Mouse (Mus musculus): Measurements from ENCODE around the gene Ino80e. TPM values are rescaled to one million over a fixed set of nuclear protein-coding genes. Genes with fewer than 3 reads are reported as not detected.
A peak's percentile ranks its signal among the peaks of the same experiment; 100 is the strongest.

The Ino80e gene
- polyA plus RNA-seq, 1 experiment = not detected

DNA sequence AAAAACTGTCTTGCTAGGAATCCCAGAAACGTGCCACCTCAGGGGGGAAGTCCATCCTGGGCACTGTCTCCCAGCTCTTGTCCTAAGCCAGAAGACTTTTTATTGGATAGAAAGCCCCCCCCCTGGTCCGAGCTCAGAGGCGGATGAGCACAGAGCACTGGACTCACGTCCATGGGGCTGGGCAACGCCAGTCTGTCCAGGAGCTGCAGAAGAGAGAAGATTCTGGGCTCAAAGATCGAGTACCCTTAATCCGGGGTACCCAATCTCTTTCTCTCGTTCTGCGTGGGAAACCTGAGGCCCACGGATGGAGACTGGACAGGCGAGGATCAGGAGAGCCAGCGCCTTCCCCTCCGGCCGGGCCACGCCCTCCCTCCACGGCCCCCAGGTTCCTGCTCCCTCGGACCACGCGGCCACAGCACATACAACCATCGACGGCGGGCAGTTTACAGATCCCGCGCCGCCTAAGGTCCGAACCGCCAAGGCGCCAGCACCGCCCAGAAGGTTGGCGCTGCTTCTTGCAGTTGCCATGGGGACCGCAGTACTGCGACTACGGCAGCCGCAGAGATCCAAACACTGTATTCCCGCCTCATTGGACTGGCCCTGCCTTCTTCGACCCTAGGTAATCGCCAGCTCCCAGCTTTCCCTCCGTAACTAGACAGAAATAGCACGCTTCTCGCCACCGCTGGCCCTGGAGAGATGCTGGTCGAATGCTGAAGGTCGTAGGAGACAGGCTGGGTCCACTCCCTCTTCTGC lies 53.3 kb downstream of the Ino80e start:
- Histone ChIP-seq H3K27ac (ENCODE audit: insufficient read depth, low read depth, low read length) (peak overlapping the region; percentile 53), H3K4me1 (ENCODE audit: control insufficient read depth, insufficient read depth, low read length) (peaks cover 14% of the 10 kb centered on the region), H3K4me3 (ENCODE audit: insufficient read depth, low read depth, low read length) (peak overlapping the region; percentile 82)
- WGBS = under 1% methylated on average over 43 of the region's 43 CpGs
- TF ChIP-seq CTCF (IDR thresholded peaks at IDR 0.05; ENCODE audit: insufficient read depth, low read depth, low read length) (no peak), POLR2A (IDR thresholded peaks at IDR 0.05; ENCODE audit: insufficient read depth, low read depth, low read length) (peak; percentile 44; the same call in 1 of the 2 replicates)

DNA sequence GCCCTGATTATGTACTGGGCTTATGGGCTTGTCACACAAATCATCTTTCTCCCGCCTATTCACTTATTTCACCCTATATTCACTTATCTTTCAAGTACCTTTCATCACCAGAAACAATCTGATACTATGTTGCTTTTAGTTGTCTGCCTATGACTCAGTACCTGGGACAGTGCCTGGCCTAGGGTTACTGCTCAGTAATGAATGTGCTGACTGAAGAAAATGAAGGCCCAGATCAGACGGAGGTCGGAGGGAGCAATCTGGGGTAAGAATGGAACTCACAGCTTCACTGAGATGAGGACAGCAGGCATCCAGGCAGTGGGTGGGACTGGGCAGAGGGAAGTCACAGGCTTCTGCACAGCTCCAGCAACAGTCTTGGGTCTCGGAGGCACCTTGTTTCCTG lies 54.8 kb downstream of the Ino80e start:
- Histone ChIP-seq H3K4me3 (ENCODE audit: insufficient read depth, low read depth, low read length) (no peak overlapping the region), H3K4me1 (ENCODE audit: control insufficient read depth, insufficient read depth, low read length) (peaks cover 14% of the 10 kb centered on the region), H3K27ac (ENCODE audit: insufficient read depth, low read depth, low read length) (no peak overlapping the region)
- 71% methylated on average over 4 of the region's 4 CpGs for WGBS
- TF ChIP-seq POLR2A (IDR thresholded peaks at IDR 0.05; ENCODE audit: insufficient read depth, low read depth, low read length) (no peak), CTCF (IDR thresholded peaks at IDR 0.05; ENCODE audit: insufficient read depth, low read depth, low read length) (no peak)

DNA sequence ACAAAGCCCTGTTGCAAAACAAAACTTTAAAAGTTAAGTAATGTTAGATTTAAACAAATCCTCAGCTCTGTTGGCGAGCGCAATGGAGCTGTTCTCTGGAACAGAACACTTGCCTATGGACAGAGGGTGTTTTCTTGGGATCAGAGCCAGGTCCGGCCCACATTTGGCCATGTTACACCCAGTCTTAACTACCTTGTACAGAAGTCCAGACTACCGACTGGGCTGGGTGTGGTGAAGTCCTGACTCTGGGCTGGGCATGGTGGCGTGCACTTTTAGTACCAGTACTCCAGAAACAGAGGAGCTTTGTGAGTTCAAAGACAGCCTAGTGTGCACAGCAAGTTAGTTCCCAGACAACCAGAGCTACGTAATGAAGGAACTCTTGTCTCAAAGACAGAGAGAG lies 55.2 kb downstream of the Ino80e start:
- no peak overlapping the region for H3K4me3 ChIP-seq (ENCODE audit: insufficient read depth, low read depth, low read length)
- WGBS = 74% methylated on average over 6 of the region's 6 CpGs
- TF ChIP-seq CTCF (IDR thresholded peaks at IDR 0.05; ENCODE audit: insufficient read depth, low read depth, low read length) (no peak), POLR2A (IDR thresholded peaks at IDR 0.05; ENCODE audit: insufficient read depth, low read depth, low read length) (no peak)
- H3K27ac ChIP-seq (ENCODE audit: insufficient read depth, low read depth, low read length) = no peak overlapping the region
- H3K4me1 ChIP-seq (ENCODE audit: control insufficient read depth, insufficient read depth, low read length) = peaks cover 14% of the 10 kb centered on the region

DNA sequence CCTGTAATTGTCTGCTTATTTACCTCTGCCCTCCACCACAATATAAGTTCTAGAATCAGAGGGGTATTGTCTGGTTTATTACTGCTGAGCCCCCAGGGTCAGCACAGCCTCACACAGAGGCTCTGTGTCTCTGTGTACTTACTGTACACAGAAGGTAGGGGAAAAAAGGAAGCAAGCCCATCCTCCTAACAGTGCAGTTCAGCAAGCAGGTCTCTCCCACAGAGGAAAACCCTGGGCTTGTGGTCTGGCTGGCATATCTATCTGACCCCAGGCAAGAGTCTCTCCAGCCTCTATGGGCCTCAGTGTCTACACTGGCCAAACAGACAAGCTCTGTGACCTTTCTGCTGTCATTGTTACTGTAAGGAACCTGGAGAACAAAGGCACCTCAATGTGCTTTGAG lies 58.4 kb downstream of the Ino80e start:
- TF ChIP-seq CTCF (IDR thresholded peaks at IDR 0.05; ENCODE audit: insufficient read depth, low read depth, low read length) (no peak), POLR2A (IDR thresholded peaks at IDR 0.05; ENCODE audit: insufficient read depth, low read depth, low read length) (no peak)
- no peak overlapping the region for H3K4me3 ChIP-seq (ENCODE audit: insufficient read depth, low read depth, low read length)
- H3K27ac ChIP-seq (ENCODE audit: insufficient read depth, low read depth, low read length) = no peak overlapping the region
- peaks cover 24% of the 10 kb centered on the region for H3K4me1 ChIP-seq (ENCODE audit: control insufficient read depth, insufficient read depth, low read length)

DNA sequence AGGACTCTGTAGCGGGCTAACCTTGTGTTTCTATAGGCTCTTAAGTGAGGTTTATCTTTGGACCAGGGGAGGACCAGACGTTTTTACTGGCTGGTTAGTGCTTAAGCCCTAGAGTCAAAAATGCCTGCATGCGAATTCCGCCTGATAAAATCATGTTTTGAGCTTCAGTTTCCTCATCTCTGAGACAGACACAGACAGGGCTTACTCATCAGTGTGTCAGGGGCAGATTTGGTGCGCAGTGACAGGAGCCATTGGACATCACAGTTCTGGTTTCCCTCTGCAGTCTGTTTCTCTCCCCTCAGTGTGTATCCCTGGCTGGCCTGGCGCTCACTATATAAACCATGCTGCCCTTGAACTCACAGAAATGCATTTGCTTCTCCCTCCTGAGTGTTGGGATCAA lies 59.0 kb downstream of the Ino80e start:
- H3K4me3 ChIP-seq (ENCODE audit: insufficient read depth, low read depth, low read length) = no peak overlapping the region

DNA sequence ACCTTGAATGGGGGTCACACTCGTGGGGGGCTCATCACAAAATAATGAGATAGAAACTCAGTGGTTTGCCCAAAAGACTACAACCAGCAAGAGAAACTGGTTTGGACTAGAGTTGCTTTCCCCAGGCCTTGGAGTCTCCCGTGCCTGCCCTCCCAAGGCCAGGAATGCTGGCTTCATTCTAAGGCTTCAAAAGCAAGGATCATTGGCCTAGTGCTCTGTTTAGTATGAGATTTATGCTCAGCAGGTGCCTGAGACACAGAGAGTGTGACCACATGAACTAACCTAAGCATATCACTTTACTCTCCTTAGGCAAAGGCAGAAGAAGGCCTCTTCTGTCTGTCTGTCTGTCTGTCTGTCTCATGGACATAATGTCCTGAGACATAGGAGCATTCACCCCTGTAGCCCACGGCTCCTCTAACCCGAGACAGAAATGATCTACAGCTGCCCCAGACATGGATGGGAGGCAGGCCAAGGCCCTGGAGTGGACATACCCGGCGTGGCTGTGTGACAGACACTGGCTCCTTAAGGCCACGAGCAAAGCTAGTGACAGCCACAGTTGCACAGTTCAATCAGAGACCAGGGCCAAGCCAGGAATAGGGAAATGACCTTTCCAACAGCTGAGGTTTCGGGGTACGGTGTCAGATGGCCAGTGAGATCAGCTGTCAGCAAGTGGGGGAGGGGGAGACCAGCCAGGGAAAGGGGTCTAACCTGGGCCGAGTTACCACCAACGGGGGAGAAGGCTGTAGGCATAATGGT lies 59.9 kb downstream of the Ino80e start:
- no peak overlapping the region for H3K27ac ChIP-seq (ENCODE audit: insufficient read depth, low read depth, low read length)
- H3K4me1 ChIP-seq (ENCODE audit: control insufficient read depth, insufficient read depth, low read length) = peaks cover 11% of the 10 kb centered on the region
- TF ChIP-seq POLR2A (IDR thresholded peaks at IDR 0.05; ENCODE audit: insufficient read depth, low read depth, low read length) (no peak), CTCF (IDR thresholded peaks at IDR 0.05; ENCODE audit: insufficient read depth, low read depth, low read length) (no peak)
- no peak overlapping the region for H3K4me3 ChIP-seq (ENCODE audit: insufficient read depth, low read depth, low read length)
- WGBS = 88% methylated on average over 11 of the region's 11 CpGs

More for the DNA sequence above, 59.0 kb downstream of the Ino80e start:
- Histone ChIP-seq H3K4me1 (ENCODE audit: control insufficient read depth, insufficient read depth, low read length) (peaks cover 18% of the 10 kb centered on the region), H3K27ac (ENCODE audit: insufficient read depth, low read depth, low read length) (no peak overlapping the region)
- TF ChIP-seq POLR2A (IDR thresholded peaks at IDR 0.05; ENCODE audit: insufficient read depth, low read depth, low read length) = no peak
- no peak for TF ChIP-seq CTCF (IDR thresholded peaks at IDR 0.05; ENCODE audit: insufficient read depth, low read depth, low read length)
- 93% methylated on average over 6 of the region's 6 CpGs for WGBS

DNA sequence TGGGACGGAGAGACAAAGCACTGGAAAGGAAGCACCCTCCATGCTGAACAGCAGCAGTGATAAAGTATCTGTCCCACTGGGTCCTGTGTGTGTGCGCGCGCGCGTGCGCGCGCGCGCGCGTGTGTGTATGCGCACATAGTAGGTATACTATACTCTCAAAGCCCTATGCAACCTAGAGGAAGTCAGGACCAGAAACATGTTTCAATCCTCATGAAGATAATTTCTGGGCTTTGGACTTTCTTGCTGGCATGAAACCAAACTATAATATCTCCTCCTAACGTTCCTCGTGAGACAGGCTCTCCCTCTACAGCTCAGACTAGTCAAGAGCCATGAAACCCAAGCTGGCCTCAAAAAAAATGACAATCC lies 61.1 kb downstream of the Ino80e start:
- TF ChIP-seq CTCF (IDR thresholded peaks at IDR 0.05; ENCODE audit: insufficient read depth, low read depth, low read length) = no peak
- no peak for TF ChIP-seq POLR2A (IDR thresholded peaks at IDR 0.05; ENCODE audit: insufficient read depth, low read depth, low read length)
- peaks cover 20% of the 10 kb centered on the region for H3K4me1 ChIP-seq (ENCODE audit: control insufficient read depth, insufficient read depth, low read length)
- no peak overlapping the region for H3K4me3 ChIP-seq (ENCODE audit: insufficient read depth, low read depth, low read length)
- no peak overlapping the region for H3K27ac ChIP-seq (ENCODE audit: insufficient read depth, low read depth, low read length)
- 93% methylated on average over 16 of the region's 16 CpGs for WGBS

Other genes starting within 250 kb of the Ino80e start
- not detected in 2 replicates for gene Nupr1, start 231.5 kb downstream of the Ino80e start, polyA plus RNA-seq (2012; ENCODE audit: insufficient read depth, insufficient read length, low replicate concordance, missing spikeins)
- not detected in 2 replicates for gene Sgf29, start 213.1 kb downstream of the Ino80e start, polyA plus RNA-seq (2012; ENCODE audit: insufficient read depth, insufficient read length, low replicate concordance, missing spikeins)
- gene Sult1a1, start 185.9 kb downstream of the Ino80e start, polyA plus RNA-seq (2012; ENCODE audit: insufficient read depth, insufficient read length, low replicate concordance, missing spikeins) = not detected in 2 replicates
- gene Bola2, start 167.0 kb downstream of the Ino80e start, polyA plus RNA-seq (2012; ENCODE audit: insufficient read depth, insufficient read length, low replicate concordance, missing spikeins) = not detected in 2 replicates
- not detected in 2 replicates for gene Slx1b, start 166.6 kb downstream of the Ino80e start, polyA plus RNA-seq (2012; ENCODE audit: insufficient read depth, insufficient read length, low replicate concordance, missing spikeins)
- gene Coro1a, start 154.6 kb downstream of the Ino80e start, polyA plus RNA-seq (2012; ENCODE audit: insufficient read depth, insufficient read length, low replicate concordance, missing spikeins) = 309 and 598 TPM in 2 replicates
- 208 and 343 TPM in 2 replicates for gene Mapk3, start 102.8 kb downstream of the Ino80e start, polyA plus RNA-seq (2012; ENCODE audit: insufficient read depth, insufficient read length, low replicate concordance, missing spikeins)
- not detected in 2 replicates for gene Gdpd3, start 96.0 kb downstream of the Ino80e start, polyA plus RNA-seq (2012; ENCODE audit: insufficient read depth, insufficient read length, low replicate concordance, missing spikeins)
- not detected in 2 replicates for gene Ypel3, start 85.4 kb downstream of the Ino80e start, polyA plus RNA-seq (2012; ENCODE audit: insufficient read depth, insufficient read length, low replicate concordance, missing spikeins)
- not detected in 2 replicates for gene Tbx6, start 80.9 kb downstream of the Ino80e start, polyA plus RNA-seq (2012; ENCODE audit: insufficient read depth, insufficient read length, low replicate concordance, missing spikeins)
- gene Ppp4c, start 69.9 kb downstream of the Ino80e start, polyA plus RNA-seq (2012; ENCODE audit: insufficient read depth, insufficient read length, low replicate concordance, missing spikeins) = not detected in 2 replicates
- gene Fam57b, start 64.7 kb downstream of the Ino80e start, polyA plus RNA-seq (2012; ENCODE audit: insufficient read depth, insufficient read length, low replicate concordance, missing spikeins) = not detected in 2 replicates
- gene 4930451I11Rik, start 30.7 kb downstream of the Ino80e start, polyA plus RNA-seq (2012; ENCODE audit: insufficient read depth, insufficient read length, low replicate concordance, missing spikeins) = not detected in 2 replicates
- not detected in 2 replicates for gene Doc2a, start 15.0 kb downstream of the Ino80e start, polyA plus RNA-seq (2012; ENCODE audit: insufficient read depth, insufficient read length, low replicate concordance, missing spikeins)
- gene Hirip3, start 405 bp downstream of the Ino80e start, polyA plus RNA-seq (2012; ENCODE audit: insufficient read depth, insufficient read length, low replicate concordance, missing spikeins) = not detected in 2 replicates
- gene Taok2, start 22.3 kb upstream of the Ino80e start, polyA plus RNA-seq (2012; ENCODE audit: insufficient read depth, insufficient read length, low replicate concordance, missing spikeins) = not detected in 2 replicates
- not detected in 2 replicates for gene Tmem219, start 60.5 kb upstream of the Ino80e start, polyA plus RNA-seq (2012; ENCODE audit: insufficient read depth, insufficient read length, low replicate concordance, missing spikeins)
- not detected in 2 replicates for gene Kctd13, start 66.5 kb upstream of the Ino80e start, polyA plus RNA-seq (2012; ENCODE audit: insufficient read depth, insufficient read length, low replicate concordance, missing spikeins)
- not detected in 2 replicates for gene Asphd1, start 87.2 kb upstream of the Ino80e start, polyA plus RNA-seq (2012; ENCODE audit: insufficient read depth, insufficient read length, low replicate concordance, missing spikeins)
- gene Sez6l2, start 88.2 kb upstream of the Ino80e start, polyA plus RNA-seq (2012; ENCODE audit: insufficient read depth, insufficient read length, low replicate concordance, missing spikeins) = not detected in 2 replicates
- 241 TPM in 1 of 2 replicates, not detected in the other for gene Cdipt, start 113.5 kb upstream of the Ino80e start, polyA plus RNA-seq (2012; ENCODE audit: insufficient read depth, insufficient read length, low replicate concordance, missing spikeins)
- not detected in 2 replicates for gene Cdiptos, start 113.7 kb upstream of the Ino80e start, polyA plus RNA-seq (2012; ENCODE audit: insufficient read depth, insufficient read length, low replicate concordance, missing spikeins)
- not detected in 2 replicates for gene Mvp, start 152.2 kb upstream of the Ino80e start, polyA plus RNA-seq (2012; ENCODE audit: insufficient read depth, insufficient read length, low replicate concordance, missing spikeins)
- gene Pagr1b, start 154.1 kb upstream of the Ino80e start, polyA plus RNA-seq (2012; ENCODE audit: insufficient read depth, insufficient read length, low replicate concordance, missing spikeins) = not detected in 2 replicates
- gene Pagr1a, start 155.0 kb upstream of the Ino80e start, polyA plus RNA-seq (2012; ENCODE audit: insufficient read depth, insufficient read length, low replicate concordance, missing spikeins) = not detected in 2 replicates
- not detected in 2 replicates for gene Gm42742, start 158.7 kb upstream of the Ino80e start, polyA plus RNA-seq (2012; ENCODE audit: insufficient read depth, insufficient read length, low replicate concordance, missing spikeins)
- gene Prrt2, start 158.8 kb upstream of the Ino80e start, polyA plus RNA-seq (2012; ENCODE audit: insufficient read depth, insufficient read length, low replicate concordance, missing spikeins) = not detected in 2 replicates
- 437 and 572 TPM in 2 replicates for gene Maz, start 164.7 kb upstream of the Ino80e start, polyA plus RNA-seq (2012; ENCODE audit: insufficient read depth, insufficient read length, low replicate concordance, missing spikeins)
- not detected in 2 replicates for gene Kif22, start 180.1 kb upstream of the Ino80e start, polyA plus RNA-seq (2012; ENCODE audit: insufficient read depth, insufficient read length, low replicate concordance, missing spikeins)
- not detected in 2 replicates for gene Zg16, start 225.0 kb upstream of the Ino80e start, polyA plus RNA-seq (2012; ENCODE audit: insufficient read depth, insufficient read length, low replicate concordance, missing spikeins)
- gene AI467606, start 229.0 kb upstream of the Ino80e start, polyA plus RNA-seq (2012; ENCODE audit: insufficient read depth, insufficient read length, low replicate concordance, missing spikeins) = not detected in 2 replicates

All from olfactory bulb, adult 2 months (tissue).